Mouse (Mus musculus): Measurements from ENCODE around the gene Mrpl11.

Gene Mrpl11

GRCm38 (mm10) chr19:4990716-4991115 lies 28.8 kb downstream of the Mrpl11 start:
- in situ Hi-C loops (cut with MboI; ENCODE audit: unreplicated experiment in 2 of 2) = no loop called here

GRCm38 (mm10) chr19:4992371-4992770 lies 30.4 kb downstream of the Mrpl11 start:
- in situ Hi-C loops (cut with MboI; ENCODE audit: unreplicated experiment in 2 of 2) = no loop called here

GRCm38 (mm10) chr19:4992904-4993303 lies 31.0 kb downstream of the Mrpl11 start:
- in situ Hi-C loops (cut with MboI; ENCODE audit: unreplicated experiment in 2 of 2) = no loop called here

- in situ Hi-C loops (cut with MboI; ENCODE audit: unreplicated experiment in 2 of 2) = no loop called here
Measured at GRCm38 (mm10) chr19:4994043-4994442, 32.1 kb downstream of the Mrpl11 start.

- in situ Hi-C loops (cut with MboI; ENCODE audit: unreplicated experiment in 2 of 2) = loop anchor here (5.0 kb wide), 4 partner anchors 242 to 502 kb away; partner anchors contain the start of genes Rbm4b (in 2 of the 2), 2010003K11Rik (in 1 of the 2) and Rce1 (in 1 of the 2)
Measured at GRCm38 (mm10) chr19:4999445-5000140, 37.6 kb downstream of the Mrpl11 start.

- in situ Hi-C loops (cut with MboI; ENCODE audit: unreplicated experiment in 2 of 2) = loop anchor here (5.0 kb wide), 4 partner anchors 245 to 505 kb away; partner anchors contain the start of genes Rbm4b (in 2 of the 2), 2010003K11Rik (in 1 of the 2) and Rce1 (in 1 of the 2)
Measured at GRCm38 (mm10) chr19:5001666-5002406, 39.9 kb downstream of the Mrpl11 start.

GRCm38 (mm10) chr19:5003644-5004043 lies 41.7 kb downstream of the Mrpl11 start:
- in situ Hi-C loops (cut with MboI; ENCODE audit: unreplicated experiment in 2 of 2) = loop anchor here (5.0 kb wide), 4 partner anchors 246 to 506 kb away; partner anchors contain the start of genes Rbm4b (in 2 of the 2), 2010003K11Rik (in 1 of the 2) and Rce1 (in 1 of the 2)

GRCm38 (mm10) chr19:5004925-5005324 lies 43.0 kb downstream of the Mrpl11 start:
- in situ Hi-C loops (cut with MboI; ENCODE audit: unreplicated experiment in 2 of 2) = loop anchor here (5.0 kb wide), 4 partner anchors 248 to 508 kb away; partner anchors contain the start of genes Rbm4b (in 2 of the 2), 2010003K11Rik (in 1 of the 2) and Rce1 (in 1 of the 2)

GRCm38 (mm10) chr19:5013138-5013537 lies 51.2 kb downstream of the Mrpl11 start:
- in situ Hi-C loops (cut with MboI; ENCODE audit: unreplicated experiment in 2 of 2) = loop anchor here in 1 of 2 experiments (10.0 kb wide), 1 partner anchor 62 kb away; no protein-coding TSS in a partner anchor

GRCm38 (mm10) chr19:5014961-5015398 lies 53.0 kb downstream of the Mrpl11 start:
- in situ Hi-C loops (cut with MboI; ENCODE audit: unreplicated experiment in 2 of 2) = loop anchor here in 1 of 2 experiments (10.0 kb wide), 1 partner anchor 60 kb away; no protein-coding TSS in a partner anchor

GRCm38 (mm10) chr19:5016221-5016742 lies 54.3 kb downstream of the Mrpl11 start:
- in situ Hi-C loops (cut with MboI; ENCODE audit: unreplicated experiment in 2 of 2) = loop anchor here in 1 of 2 experiments (10.0 kb wide), 1 partner anchor 59 kb away; no protein-coding TSS in a partner anchor
